Mouse (Mus musculus) liver, postnatal 0 days (tissue): ENCODE measurements around the gene Amh.

Experiments
- CTCF ChIP-seq: sonication (generic); IDR thresholded peaks from 2 replicates; pipeline ENCODE4 v1.5.1; 2016; ENCODE audit warnings: antibody characterized with exemption, low read depth
- EP300 ChIP-seq: IDR thresholded peaks from 2 replicates; pipeline ENCODE4 v1.6.1; 2016; ENCODE audit warnings: antibody characterized with exemption, low read depth, mild to moderate bottlenecking

- TF ChIP-seq CTCF (no peak), EP300 (peak; percentile 50; the same call in 1 of the 2 replicates)
Measured at GRCm38 (mm10) chr10:80826151-80827062, 21.4 kb downstream of the Amh start, which contains the start of gene Oaz1.
